Mouse (Mus musculus): ENCODE results near the gene Ddx55.

Gene Ddx55

GRCm38 (mm10) chr5:124552558-124553307 lies at the start of gene Ddx55:
TSS of gene Ddx55 (plus strand) at chr5:124552864.
- peak; percentile 96 for DNase-seq (ENCODE audit: extremely low read depth, insufficient read length, low spot score)

- DNase-seq (ENCODE audit: extremely low read depth, insufficient read length, low spot score): no peak
Measured at GRCm38 (mm10) chr5:124503742-124504141, 48.9 kb upstream of the Ddx55 start.

GRCm38 (mm10) chr5:124505235-124505634 lies 47.4 kb upstream of the Ddx55 start:
- DNase-seq (ENCODE audit: extremely low read depth, insufficient read length, low spot score): no peak

GRCm38 (mm10) chr5:124506731-124507359 lies 45.8 kb upstream of the Ddx55 start:
- DNase-seq (ENCODE audit: extremely low read depth, insufficient read length, low spot score): peak; percentile 80

GRCm38 (mm10) chr5:124509200-124509599 lies 43.5 kb upstream of the Ddx55 start:
- DNase-seq (ENCODE audit: extremely low read depth, insufficient read length, low spot score): no peak

- peak; percentile 88 for DNase-seq (ENCODE audit: extremely low read depth, insufficient read length, low spot score)
Measured at GRCm38 (mm10) chr5:124509742-124510237, 42.9 kb upstream of the Ddx55 start.

GRCm38 (mm10) chr5:124510536-124511050 lies 42.1 kb upstream of the Ddx55 start:
- no peak for DNase-seq (ENCODE audit: extremely low read depth, insufficient read length, low spot score)

- no peak for DNase-seq (ENCODE audit: extremely low read depth, insufficient read length, low spot score)
Measured at GRCm38 (mm10) chr5:124515789-124516188, 36.9 kb upstream of the Ddx55 start.

GRCm38 (mm10) chr5:124518648-124519047 lies 34.0 kb upstream of the Ddx55 start:
- no peak for DNase-seq (ENCODE audit: extremely low read depth, insufficient read length, low spot score)

- no peak for DNase-seq (ENCODE audit: extremely low read depth, insufficient read length, low spot score)
Measured at GRCm38 (mm10) chr5:124521588-124521987, 31.1 kb upstream of the Ddx55 start.

GRCm38 (mm10) chr5:124523032-124523431 lies 29.6 kb upstream of the Ddx55 start:
- no peak for DNase-seq (ENCODE audit: extremely low read depth, insufficient read length, low spot score)

- no peak for DNase-seq (ENCODE audit: extremely low read depth, insufficient read length, low spot score)
Measured at GRCm38 (mm10) chr5:124524943-124525342, 27.7 kb upstream of the Ddx55 start.

GRCm38 (mm10) chr5:124528351-124528750 lies 24.3 kb upstream of the Ddx55 start:
- DNase-seq (ENCODE audit: extremely low read depth, insufficient read length, low spot score): no peak

- no peak for DNase-seq (ENCODE audit: extremely low read depth, insufficient read length, low spot score)
Measured at GRCm38 (mm10) chr5:124528791-124529190, 23.9 kb upstream of the Ddx55 start.

GRCm38 (mm10) chr5:124529191-124529651 lies 23.4 kb upstream of the Ddx55 start:
- DNase-seq (ENCODE audit: extremely low read depth, insufficient read length, low spot score): no peak

- no peak for DNase-seq (ENCODE audit: extremely low read depth, insufficient read length, low spot score)
Measured at GRCm38 (mm10) chr5:124529697-124530096, 23.0 kb upstream of the Ddx55 start.

- peak; percentile 74 for DNase-seq (ENCODE audit: extremely low read depth, insufficient read length, low spot score)
Measured at GRCm38 (mm10) chr5:124530655-124531582, 21.7 kb upstream of the Ddx55 start, which contains the start of gene Rilpl1. TSS of gene Rilpl1 (minus strand) at chr5:124531391.

GRCm38 (mm10) chr5:124531583-124531930 lies 21.1 kb upstream of the Ddx55 start:
- no peak for DNase-seq (ENCODE audit: extremely low read depth, insufficient read length, low spot score)

GRCm38 (mm10) chr5:124532451-124532850 lies 20.2 kb upstream of the Ddx55 start:
- no peak for DNase-seq (ENCODE audit: extremely low read depth, insufficient read length, low spot score)

GRCm38 (mm10) chr5:124535016-124535415 lies 17.6 kb upstream of the Ddx55 start:
- no peak for DNase-seq (ENCODE audit: extremely low read depth, insufficient read length, low spot score)

GRCm38 (mm10) chr5:124536776-124537175 lies 15.9 kb upstream of the Ddx55 start:
- no peak for DNase-seq (ENCODE audit: extremely low read depth, insufficient read length, low spot score)
